Mouse (Mus musculus): ENCODE measurements around the gene Eif3k. TPM values are rescaled to one million over a fixed set of nuclear protein-coding genes. Genes with fewer than 3 reads are reported as not detected.

Eif3k gene
- total RNA-seq, 2 experiments from 2014 or later: 179 to 192 TPM

GRCm38 (mm10) chr7:28955295-28955897, 26.3 kb downstream of the Eif3k start:
- Histone ChIP-seq H3K4me3 (no peak overlapping the region), H3K27ac (peak overlapping the region; percentile 40; the same call in 1 of the 2 replicates)
- TF ChIP-seq CTCF (IDR thresholded peaks at IDR 0.05): no peak
- no peak for DNase-seq (ENCODE audit: extremely low spot score in 1 of 2, low spot score in 2 of 2)
- intact Hi-C loops (cut with DNase I): no loop called here

DNA sequence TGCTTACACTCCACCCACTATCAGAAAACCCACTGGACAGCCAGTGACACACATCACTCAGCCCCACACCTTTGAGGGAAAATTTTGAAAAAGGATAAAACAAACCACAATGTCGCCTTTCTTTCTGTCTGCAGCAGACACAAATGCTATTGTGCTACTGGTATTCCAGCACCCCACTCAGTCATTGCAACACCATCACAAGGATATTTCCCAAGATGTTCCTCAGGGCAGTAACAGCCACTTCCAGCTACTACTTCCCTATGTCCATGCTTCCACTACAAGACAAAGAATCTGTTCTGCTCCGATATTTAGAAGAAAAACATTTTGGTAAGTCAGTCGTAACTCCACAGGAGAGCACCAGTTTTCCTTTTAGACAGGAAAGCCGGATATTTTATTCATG, 26.9 kb downstream of the Eif3k start:
- TF ChIP-seq CTCF (IDR thresholded peaks at IDR 0.05): no peak
- no peak for DNase-seq (ENCODE audit: extremely low spot score in 1 of 2, low spot score in 2 of 2)
- intact Hi-C loops (cut with DNase I): no loop called here
- H3K27ac ChIP-seq: peak overlapping the region; percentile 40; the same call in 1 of the 2 replicates
- no peak overlapping the region for H3K4me3 ChIP-seq

DNA sequence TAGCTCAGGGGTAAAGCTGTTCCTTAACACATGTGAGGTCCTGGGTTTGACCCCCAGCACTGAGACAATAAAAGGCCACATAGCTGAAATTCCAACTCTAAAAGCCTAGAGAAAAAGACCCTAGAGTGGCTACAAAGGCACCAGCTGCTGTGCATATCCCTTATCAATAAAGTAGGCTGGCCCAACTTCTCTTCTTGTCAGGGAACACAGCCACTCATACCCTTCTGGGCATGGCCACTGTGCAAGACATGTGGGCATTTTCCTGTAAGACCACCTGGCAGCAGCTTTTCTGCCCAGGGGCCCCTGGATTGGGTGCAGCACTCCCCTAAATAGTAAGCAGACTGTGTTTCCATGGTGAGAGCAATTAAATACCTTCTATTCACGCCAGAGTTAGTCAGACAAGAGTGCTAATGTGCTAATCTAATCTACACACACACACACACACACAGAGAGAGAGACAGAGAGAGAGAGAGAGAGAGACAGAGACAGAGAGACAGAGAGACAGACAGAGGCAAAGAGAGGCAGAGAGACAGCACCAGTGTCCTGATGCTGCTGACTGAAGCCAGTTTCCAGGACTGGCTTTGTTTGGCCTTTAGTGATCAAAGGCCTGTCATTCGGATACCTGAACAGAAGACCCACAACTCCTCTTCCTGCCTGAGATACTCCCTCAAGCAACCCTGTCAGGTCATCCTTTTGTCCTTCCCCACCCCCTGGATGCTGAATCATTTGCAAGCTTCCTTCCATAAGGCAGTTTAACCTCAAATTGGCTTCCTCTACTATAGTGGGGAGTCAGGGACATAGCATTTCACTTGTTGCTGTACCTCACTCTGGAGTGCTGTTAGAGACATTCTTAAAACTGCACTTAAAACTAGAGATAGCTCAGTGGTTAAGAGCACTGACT, 27.9 kb downstream of the Eif3k start:
- H3K27ac ChIP-seq: peak overlapping the region; percentile 36; the same call in 1 of the 2 replicates
- no peak for TF ChIP-seq CTCF (IDR thresholded peaks at IDR 0.05)
- DNase-seq (ENCODE audit: extremely low spot score in 1 of 2, low spot score in 2 of 2): no peak

GRCm38 (mm10) chr7:28952786-28953185, 28.9 kb downstream of the Eif3k start:
- no peak for TF ChIP-seq CTCF (IDR thresholded peaks at IDR 0.05)
- Histone ChIP-seq H3K27ac (peak overlapping the region; percentile 30; the same call in 1 of the 2 replicates), H3K4me3 (no peak overlapping the region)
- no peak for DNase-seq (ENCODE audit: extremely low spot score in 1 of 2, low spot score in 2 of 2)
- intact Hi-C loops (cut with DNase I): no loop called here

More for the DNA sequence above, 27.9 kb downstream of the Eif3k start:
- intact Hi-C loops (cut with DNase I): no loop called here
- H3K4me3 ChIP-seq: no peak overlapping the region

DNA sequence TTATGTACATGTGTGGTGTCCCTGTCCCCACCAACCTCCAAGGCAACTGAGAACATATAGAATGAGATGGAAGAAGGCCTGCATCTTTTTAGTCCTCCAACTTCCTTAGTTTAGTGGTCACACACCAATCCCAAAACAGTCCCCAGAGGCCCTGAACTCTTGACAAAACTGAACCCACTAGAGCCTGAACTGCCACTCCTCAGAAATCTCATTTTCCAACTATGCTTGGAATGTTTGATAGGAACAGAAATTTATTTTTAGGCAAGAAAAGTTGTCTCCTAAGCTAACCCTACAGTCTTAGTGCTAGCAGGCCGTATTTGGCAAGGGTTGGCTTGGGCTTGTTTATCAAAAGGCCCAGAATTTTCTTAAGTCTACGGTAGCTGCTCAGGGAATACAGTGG, 29.9 kb downstream of the Eif3k start:
- no peak overlapping the region for H3K27ac ChIP-seq
- no peak for TF ChIP-seq CTCF (IDR thresholded peaks at IDR 0.05)
- intact Hi-C loops (cut with DNase I): no loop called here
- no peak for DNase-seq (ENCODE audit: extremely low spot score in 1 of 2, low spot score in 2 of 2)
- H3K4me3 ChIP-seq: no peak overlapping the region

DNA sequence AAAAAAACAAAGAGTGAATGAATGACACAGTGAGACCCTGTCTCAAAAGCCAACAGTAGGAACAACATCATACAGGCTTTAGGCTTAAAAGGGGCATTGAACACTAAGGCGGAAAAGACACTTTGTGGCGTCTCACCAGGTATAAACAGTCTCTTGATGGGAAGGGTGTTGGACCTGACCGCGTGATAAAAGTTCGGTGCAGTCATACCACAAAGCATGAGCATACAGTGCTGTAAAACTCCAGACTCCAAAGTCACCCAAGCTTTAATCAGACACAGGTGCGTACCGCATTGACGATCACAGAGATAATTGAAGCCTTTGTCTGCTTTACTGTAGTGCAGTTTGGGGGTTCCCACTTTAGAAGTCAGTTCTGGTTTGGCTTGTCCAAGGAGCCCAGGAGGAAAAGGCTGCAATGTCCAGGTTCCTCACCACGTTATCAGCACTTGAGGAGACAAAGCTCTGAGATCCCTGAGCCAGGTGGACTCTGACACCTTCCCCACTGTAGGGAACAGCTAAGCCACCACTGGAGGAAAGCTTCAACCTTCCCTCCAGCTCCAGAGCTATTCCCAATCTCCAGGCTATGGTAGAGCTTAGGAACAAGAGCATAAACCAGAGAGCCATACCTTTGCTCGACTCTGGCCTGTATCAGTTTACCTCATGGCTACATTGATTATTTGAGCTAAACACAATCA, 31.2 kb downstream of the Eif3k start:
- intact Hi-C loops (cut with DNase I): no loop called here
- DNase-seq (ENCODE audit: extremely low spot score in 1 of 2, low spot score in 2 of 2): no peak
- Histone ChIP-seq H3K4me3 (no peak overlapping the region), H3K27ac (no peak overlapping the region)
- no peak for TF ChIP-seq CTCF (IDR thresholded peaks at IDR 0.05)

GRCm38 (mm10) chr7:28949298-28949697, 32.4 kb downstream of the Eif3k start:
- Histone ChIP-seq H3K4me3 (no peak overlapping the region), H3K27ac (no peak overlapping the region)
- TF ChIP-seq CTCF (IDR thresholded peaks at IDR 0.05): no peak
- no peak for DNase-seq (ENCODE audit: extremely low spot score in 1 of 2, low spot score in 2 of 2)
- intact Hi-C loops (cut with DNase I): no loop called here

GRCm38 (mm10) chr7:28948746-28949145, 32.9 kb downstream of the Eif3k start:
- no peak overlapping the region for H3K4me3 ChIP-seq
- no peak for TF ChIP-seq CTCF (IDR thresholded peaks at IDR 0.05)
- intact Hi-C loops (cut with DNase I): no loop called here
- H3K27ac ChIP-seq: 0 out of 2 replicates have a peak overlapping the region, but pooled peaks have one; percentile 7
- no peak for DNase-seq (ENCODE audit: extremely low spot score in 1 of 2, low spot score in 2 of 2)

DNA sequence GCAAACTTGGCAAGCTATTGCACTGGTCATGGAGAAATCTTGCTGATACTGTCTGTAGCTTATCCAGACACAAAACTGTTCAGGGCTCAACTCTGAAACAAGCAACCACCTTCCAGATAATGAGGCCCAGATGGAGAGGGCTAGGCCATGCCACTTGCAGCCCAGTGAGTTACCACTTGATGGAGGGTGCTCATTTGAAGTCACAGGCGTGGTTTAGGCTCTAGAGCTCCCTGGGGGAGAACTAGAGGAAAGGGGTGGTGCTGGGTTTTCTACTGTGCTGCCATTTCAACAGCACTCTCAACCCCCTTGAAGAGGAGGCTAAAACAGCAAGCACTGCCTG, 35.4 kb downstream of the Eif3k start:
- H3K4me3 ChIP-seq: no peak overlapping the region
- DNase-seq (ENCODE audit: extremely low spot score in 1 of 2, low spot score in 2 of 2): no peak
- TF ChIP-seq CTCF (IDR thresholded peaks at IDR 0.05): no peak
- H3K27ac ChIP-seq: peak overlapping the region; percentile 70; the same call in 1 of the 2 replicates
- intact Hi-C loops (cut with DNase I): no loop called here

DNA sequence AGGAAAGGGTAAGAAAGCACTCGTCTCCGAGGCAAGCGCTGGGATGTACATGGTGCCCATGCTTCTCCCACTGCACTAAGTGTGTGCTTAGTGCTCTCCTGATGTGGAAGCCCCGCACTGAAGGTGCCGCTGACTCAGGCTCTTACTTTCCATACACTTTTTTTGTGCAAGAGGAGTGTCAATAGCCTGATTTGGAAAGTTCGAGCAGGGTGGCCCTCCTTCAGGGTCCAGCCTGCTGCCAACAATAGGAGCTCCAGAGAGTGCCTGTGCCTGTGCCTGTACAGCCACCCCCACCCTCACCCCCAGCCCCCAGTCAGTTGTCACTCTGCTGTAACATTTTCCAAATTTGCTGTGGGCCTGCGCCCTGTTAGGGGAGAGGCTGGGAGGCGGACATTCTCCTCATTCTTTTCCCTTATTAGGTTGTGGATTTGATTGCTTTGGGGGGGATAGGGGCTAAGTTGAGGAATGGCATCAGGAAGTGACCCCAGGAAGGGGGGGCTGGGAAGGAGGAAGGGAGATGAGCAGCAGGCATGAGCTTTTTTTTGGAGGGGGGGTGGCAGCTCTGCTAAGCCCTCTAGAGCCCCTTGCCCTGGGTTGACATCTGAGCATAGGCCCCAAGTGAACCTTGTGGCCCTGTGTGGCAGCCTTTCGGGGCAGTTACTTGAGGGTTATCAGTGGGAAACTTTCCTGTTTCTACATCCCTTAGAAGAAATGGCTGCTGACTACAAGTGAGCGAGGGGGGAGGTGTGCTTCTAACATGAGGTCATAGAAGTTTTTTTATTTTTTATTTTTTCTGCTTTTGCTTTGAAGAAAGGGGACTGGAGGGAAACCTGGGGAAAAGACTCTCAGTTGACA, 36.0 kb downstream of the Eif3k start:
- intact Hi-C loops (cut with DNase I): no loop called here
- peak overlapping the region; percentile 70 for H3K27ac ChIP-seq
- DNase-seq (ENCODE audit: extremely low spot score in 1 of 2, low spot score in 2 of 2): no peak
- H3K4me3 ChIP-seq: no peak overlapping the region
- no peak for TF ChIP-seq CTCF (IDR thresholded peaks at IDR 0.05)

DNA sequence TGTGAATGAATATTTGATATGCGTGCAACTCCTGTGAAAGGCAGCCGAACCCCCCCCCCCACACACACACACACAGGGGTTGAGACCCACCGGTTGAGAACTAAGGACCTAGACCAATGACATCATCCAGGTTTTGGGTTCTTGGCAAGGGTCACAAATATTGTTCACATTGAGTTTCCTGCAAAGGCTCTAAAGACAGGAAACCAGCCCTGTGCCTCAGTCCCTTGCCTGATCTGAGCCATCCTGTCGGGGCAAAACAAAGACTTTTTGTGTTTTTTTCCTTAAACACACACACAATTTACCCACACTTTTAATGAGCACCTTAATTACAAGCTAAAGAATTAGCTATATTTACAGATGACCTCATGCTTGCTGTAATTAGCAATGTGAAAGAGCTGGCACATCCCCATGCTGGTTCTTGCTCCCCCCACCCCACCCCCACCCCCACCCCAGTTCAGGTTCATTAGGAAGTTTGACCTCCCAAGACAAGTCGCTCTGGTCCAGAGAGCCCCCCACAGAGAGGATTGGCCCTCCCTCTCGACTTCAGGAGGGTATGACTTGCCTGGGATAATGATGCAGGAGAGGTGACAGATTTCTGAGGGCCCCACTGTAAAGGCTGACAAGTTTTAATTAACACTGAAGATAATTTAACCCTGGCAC, 36.8 kb downstream of the Eif3k start:
- no peak for TF ChIP-seq CTCF (IDR thresholded peaks at IDR 0.05)
- no peak for DNase-seq (ENCODE audit: extremely low spot score in 1 of 2, low spot score in 2 of 2)
- H3K27ac ChIP-seq: peak overlapping the region; percentile 70
- intact Hi-C loops (cut with DNase I): no loop called here
- no peak overlapping the region for H3K4me3 ChIP-seq
